Mouse (Mus musculus): ENCODE measurements around the gene Pabpn1l. TPM values are rescaled to one million over a fixed set of nuclear protein-coding genes. Genes with fewer than 3 reads are reported as not detected.

Gene Pabpn1l
- polyA plus RNA-seq, 1 experiment from 2014 or later: not detected

- no peaks in the 10 kb centered on the region for H3K9me3 ChIP-seq (ENCODE audit: control insufficient read depth, low read length)
- H3K4me2 ChIP-seq (ENCODE audit: low read depth, severe bottlenecking): peak overlapping the region; percentile 24; the same call in 1 of the 2 replicates
- peaks cover 67% of the 10 kb centered on the region for H3K4me1 ChIP-seq (ENCODE audit: control insufficient read depth, insufficient read depth, low read length)
- DNase-seq (ENCODE audit: low spot score): peak; percentile 88
- WGBS: 17% methylated on average over 10 of the region's 10 CpGs
- 0 out of 2 replicates have a peak overlapping the region, but pooled peaks have one; percentile 9 for H3K9ac ChIP-seq (ENCODE audit: low read length)
- no peaks in the 10 kb centered on the region for H3K36me3 ChIP-seq (ENCODE audit: control insufficient read depth, insufficient read depth, low read length)
- H3K27ac ChIP-seq (replicated peaks; ENCODE audit: low read depth, low read length): peak overlapping the region; percentile 86
- no peaks in the 10 kb centered on the region for H3K27me3 ChIP-seq (ENCODE audit: control insufficient read depth, insufficient read depth, low read length)
- peak; percentile 36; the same call in 1 of the 2 replicates for ATAC-seq (ENCODE audit: insufficient number of reproducible peaks, low FRiP score, low TSS enrichment, low read depth)
- no peak overlapping the region for H3K4me3 ChIP-seq (ENCODE audit: low read depth, low read length)
Observed at GRCm38 (mm10) chr8:122658149-122658806, 35.7 kb upstream of the Pabpn1l start.

GRCm38 (mm10) chr8:122656056-122656999 lies 33.8 kb upstream of the Pabpn1l start:
- Histone ChIP-seq H3K4me1 (ENCODE audit: control insufficient read depth, insufficient read depth, low read length) (peaks cover 67% of the 10 kb centered on the region), H3K4me2 (ENCODE audit: low read depth, severe bottlenecking) (no peak overlapping the region), H3K36me3 (ENCODE audit: control insufficient read depth, insufficient read depth, low read length) (no peaks in the 10 kb centered on the region), H3K9ac (ENCODE audit: low read length) (no peak overlapping the region), H3K27me3 (ENCODE audit: control insufficient read depth, insufficient read depth, low read length) (no peaks in the 10 kb centered on the region), H3K27ac (replicated peaks; ENCODE audit: low read depth, low read length) (no peak overlapping the region), H3K4me3 (ENCODE audit: low read depth, low read length) (no peak overlapping the region), H3K9me3 (ENCODE audit: control insufficient read depth, low read length) (no peaks in the 10 kb centered on the region)
- ATAC-seq (ENCODE audit: insufficient number of reproducible peaks, low FRiP score, low TSS enrichment, low read depth) (no peak), DNase-seq (ENCODE audit: low spot score) (no peak)
- WGBS: 91% methylated on average over 13 of the region's 13 CpGs

GRCm38 (mm10) chr8:122654768-122655167 lies 32.2 kb upstream of the Pabpn1l start:
- H3K27ac ChIP-seq (replicated peaks; ENCODE audit: low read depth, low read length): no peak overlapping the region
- no peak for ATAC-seq (ENCODE audit: insufficient number of reproducible peaks, low FRiP score, low TSS enrichment, low read depth)
- H3K4me1 ChIP-seq (ENCODE audit: control insufficient read depth, insufficient read depth, low read length): peaks cover 63% of the 10 kb centered on the region
- H3K27me3 ChIP-seq (ENCODE audit: control insufficient read depth, insufficient read depth, low read length): no peaks in the 10 kb centered on the region
- no peak for DNase-seq (ENCODE audit: low spot score)
- H3K9me3 ChIP-seq (ENCODE audit: control insufficient read depth, low read length): no peaks in the 10 kb centered on the region
- H3K36me3 ChIP-seq (ENCODE audit: control insufficient read depth, insufficient read depth, low read length): no peaks in the 10 kb centered on the region
- no peak overlapping the region for H3K9ac ChIP-seq (ENCODE audit: low read length)
- 68% methylated on average over 7 of the region's 7 CpGs for WGBS
- H3K4me3 ChIP-seq (ENCODE audit: low read depth, low read length): no peak overlapping the region
- H3K4me2 ChIP-seq (ENCODE audit: low read depth, severe bottlenecking): no peak overlapping the region

GRCm38 (mm10) chr8:122652643-122653042 lies 30.1 kb upstream of the Pabpn1l start:
- Histone ChIP-seq H3K4me2 (ENCODE audit: low read depth, severe bottlenecking) (no peak overlapping the region), H3K4me1 (ENCODE audit: control insufficient read depth, insufficient read depth, low read length) (peaks cover 56% of the 10 kb centered on the region), H3K9ac (ENCODE audit: low read length) (no peak overlapping the region), H3K36me3 (ENCODE audit: control insufficient read depth, insufficient read depth, low read length) (no peaks in the 10 kb centered on the region), H3K4me3 (ENCODE audit: low read depth, low read length) (no peak overlapping the region), H3K27ac (replicated peaks; ENCODE audit: low read depth, low read length) (no peak overlapping the region), H3K9me3 (ENCODE audit: control insufficient read depth, low read length) (no peaks in the 10 kb centered on the region), H3K27me3 (ENCODE audit: control insufficient read depth, insufficient read depth, low read length) (no peaks in the 10 kb centered on the region)
- ATAC-seq (ENCODE audit: insufficient number of reproducible peaks, low FRiP score, low TSS enrichment, low read depth): no peak
- WGBS: 66% methylated on average over 6 of the region's 6 CpGs
- DNase-seq (ENCODE audit: low spot score): no peak

GRCm38 (mm10) chr8:122651326-122651921 lies 28.9 kb upstream of the Pabpn1l start:
- Histone ChIP-seq H3K4me2 (ENCODE audit: low read depth, severe bottlenecking) (no peak overlapping the region), H3K36me3 (ENCODE audit: control insufficient read depth, insufficient read depth, low read length) (no peaks in the 10 kb centered on the region), H3K27ac (replicated peaks; ENCODE audit: low read depth, low read length) (no peak overlapping the region), H3K9ac (ENCODE audit: low read length) (no peak overlapping the region), H3K4me3 (ENCODE audit: low read depth, low read length) (no peak overlapping the region), H3K4me1 (ENCODE audit: control insufficient read depth, insufficient read depth, low read length) (peaks cover 51% of the 10 kb centered on the region), H3K27me3 (ENCODE audit: control insufficient read depth, insufficient read depth, low read length) (no peaks in the 10 kb centered on the region), H3K9me3 (ENCODE audit: control insufficient read depth, low read length) (no peaks in the 10 kb centered on the region)
- DNase-seq (ENCODE audit: low spot score): peak; percentile 51
- WGBS: 69% methylated on average over 16 of the region's 16 CpGs
- no peak; the same call in 1 of the 2 replicates for ATAC-seq (ENCODE audit: insufficient number of reproducible peaks, low FRiP score, low TSS enrichment, low read depth)

GRCm38 (mm10) chr8:122648192-122648970 lies 25.8 kb upstream of the Pabpn1l start:
- 18% methylated on average over 15 of the region's 15 CpGs for WGBS
- Histone ChIP-seq H3K4me2 (ENCODE audit: low read depth, severe bottlenecking) (no peak overlapping the region), H3K4me3 (ENCODE audit: low read depth, low read length) (no peak overlapping the region), H3K9me3 (ENCODE audit: control insufficient read depth, low read length) (no peaks in the 10 kb centered on the region), H3K27ac (replicated peaks; ENCODE audit: low read depth, low read length) (no peak overlapping the region), H3K36me3 (ENCODE audit: control insufficient read depth, insufficient read depth, low read length) (no peaks in the 10 kb centered on the region), H3K27me3 (ENCODE audit: control insufficient read depth, insufficient read depth, low read length) (no peaks in the 10 kb centered on the region), H3K4me1 (ENCODE audit: control insufficient read depth, insufficient read depth, low read length) (peaks cover 40% of the 10 kb centered on the region), H3K9ac (ENCODE audit: low read length) (no peak overlapping the region)
- DNase-seq (ENCODE audit: low spot score) (peak; percentile 67), ATAC-seq (ENCODE audit: insufficient number of reproducible peaks, low FRiP score, low TSS enrichment, low read depth) (peak; percentile 29; the same call in 1 of the 2 replicates)

GRCm38 (mm10) chr8:122646337-122646736 lies 23.8 kb upstream of the Pabpn1l start:
- ATAC-seq (ENCODE audit: insufficient number of reproducible peaks, low FRiP score, low TSS enrichment, low read depth): no peak
- Histone ChIP-seq H3K9ac (ENCODE audit: low read length) (no peak overlapping the region), H3K4me1 (ENCODE audit: control insufficient read depth, insufficient read depth, low read length) (peaks cover 21% of the 10 kb centered on the region), H3K4me2 (ENCODE audit: low read depth, severe bottlenecking) (no peak overlapping the region), H3K27me3 (ENCODE audit: control insufficient read depth, insufficient read depth, low read length) (no peaks in the 10 kb centered on the region), H3K36me3 (ENCODE audit: control insufficient read depth, insufficient read depth, low read length) (no peaks in the 10 kb centered on the region), H3K9me3 (ENCODE audit: control insufficient read depth, low read length) (no peaks in the 10 kb centered on the region), H3K4me3 (ENCODE audit: low read depth, low read length) (no peak overlapping the region), H3K27ac (replicated peaks; ENCODE audit: low read depth, low read length) (no peak overlapping the region)
- no peak for DNase-seq (ENCODE audit: low spot score)
- 91% methylated on average over 16 of the region's 16 CpGs for WGBS

All from limb, embryonic 11.5 days (tissue).